Mouse (Mus musculus): ENCODE results near the gene Odf3b.

DNA sequence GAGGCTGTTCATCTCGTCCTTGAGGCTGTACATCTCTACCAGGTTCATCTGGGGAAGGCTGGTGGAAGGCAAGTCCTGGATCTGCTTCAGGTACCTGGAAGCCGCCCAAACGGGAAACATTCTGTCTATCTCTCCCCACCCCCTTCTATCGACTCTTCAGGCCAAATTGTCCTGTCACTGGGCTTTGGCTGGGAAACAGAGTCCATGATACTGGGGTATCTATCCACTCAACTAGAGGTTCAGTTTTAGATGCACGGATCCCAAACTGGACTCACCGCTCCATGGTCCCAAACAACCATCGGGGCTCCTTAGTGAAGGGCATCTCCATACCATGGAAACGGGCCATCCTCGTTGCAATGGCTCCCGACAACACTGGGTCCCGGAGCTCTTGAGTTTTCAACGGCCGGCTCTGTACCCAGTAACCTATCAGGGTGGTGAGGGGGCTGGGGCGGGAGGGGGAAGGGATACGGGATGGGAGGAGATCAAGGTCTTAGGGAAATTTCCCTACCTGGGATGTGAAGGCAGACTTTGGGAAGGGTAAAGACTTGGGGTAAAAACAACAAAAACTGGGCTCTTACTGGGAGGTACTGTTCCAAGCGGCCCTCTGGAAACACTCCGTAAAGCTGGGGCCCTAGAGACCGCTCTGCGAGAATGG lies 49.2 kb upstream of the Odf3b start:
- no peak for TF ChIP-seq CTCF (IDR thresholded peaks at IDR 0.05; ENCODE audit: low read depth)
- no peak for TF ChIP-seq EP300 (optimal IDR thresholded peaks at IDR 0.05)
